Mouse (Mus musculus) G1E (cell line): ENCODE measurements around the gene Gm10134. TPM values are rescaled to one million over a fixed set of nuclear protein-coding genes. Genes with fewer than 3 reads are reported as not detected.

Experiments
- ATAC-seq: 2 replicates; pipeline ENCODE4 v1.8.0; 2016; ENCODE audit warnings: mild to moderate bottlenecking; ENCODE audit not compliant: insufficient number of reproducible peaks, poor library complexity, low FRiP score, severe bottlenecking; ENCODE audit errors: extremely low read depth
- DNase-seq: peaks from one replicate; pipeline ENCODE4 v3.0.0; 2012; ENCODE audit warnings: low spot score
- H3K27me3 ChIP-seq: 2 replicates; pipeline ENCODE4 v1.6.1; 2012; ENCODE audit warnings: mild to moderate bottlenecking, low read length, inconsistent platforms; ENCODE audit not compliant: insufficient read depth
- H3K36me3 ChIP-seq: replicated peaks from 2 replicates; pipeline ENCODE3; 2012; ENCODE audit warnings: mild to moderate bottlenecking, inconsistent platforms
- H3K4me1 ChIP-seq: 2 replicates; pipeline ENCODE4 v1.6.1; 2012; ENCODE audit warnings: low read depth, low read length, inconsistent platforms, mixed read lengths; ENCODE audit not compliant: insufficient read depth
- H3K4me3 ChIP-seq: 2 replicates; pipeline ENCODE4 v1.5.1; 2012; ENCODE audit warnings: low read depth, mild to moderate bottlenecking, inconsistent platforms, low read length, moderate library complexity, mixed read lengths
- H3K9me3 ChIP-seq: replicated peaks from 2 replicates; pipeline ENCODE4 v1.6.1; 2012; ENCODE audit warnings: inconsistent platforms
- CTCF ChIP-seq: IDR thresholded peaks from 2 replicates; pipeline ENCODE4 v1.5.1; 2012; ENCODE audit warnings: low read depth, low read length, inconsistent platforms, mixed read lengths
- GATA1 ChIP-seq: IDR thresholded peaks from 2 replicates; pipeline ENCODE4 v1.6.1; 2012; ENCODE audit warnings: borderline replicate concordance, low read length, inconsistent platforms, mixed read lengths
- GATA2 ChIP-seq: IDR thresholded peaks from 2 replicates; pipeline ENCODE4 v1.6.1; 2012; ENCODE audit warnings: low read depth, low read length, inconsistent platforms, borderline replicate concordance
- POLR2AphosphoS5 ChIP-seq: IDR thresholded peaks from 2 replicates; pipeline ENCODE4 v1.6.1; 2012; ENCODE audit warnings: low read depth, low read length, inconsistent platforms; ENCODE audit not compliant: insufficient replicate concordance
- TAL1 ChIP-seq: conservative IDR thresholded peaks from 2 replicates; pipeline ENCODE4 v1.6.1; 2012; ENCODE audit warnings: low read depth, low read length, inconsistent platforms, mixed read lengths
- polyA plus RNA-seq: library from polyadenylated mRNA; stranded (reverse); fragments of >175 nt; gene quantifications from 2 replicates; pipeline ENCODE4 v1.2.3, GENCODE M21; 2012
- total RNA-seq, 2 experiments: library from RNA; stranded (forward) in 1 of 2; stranded (reverse) in 1 of 2; fragments of 200-1000 nt in 1 of 2; fragments of >200 nt in 1 of 2; fragmentation: Nextera tagmentation in 1 of 2; gene quantifications; 2 replicates each; pipeline ENCODE4 v1.2.3; 2014 to 2017

Gene Gm10134
- total and polyA plus RNA-seq, 3 experiments = not detected

DNA sequence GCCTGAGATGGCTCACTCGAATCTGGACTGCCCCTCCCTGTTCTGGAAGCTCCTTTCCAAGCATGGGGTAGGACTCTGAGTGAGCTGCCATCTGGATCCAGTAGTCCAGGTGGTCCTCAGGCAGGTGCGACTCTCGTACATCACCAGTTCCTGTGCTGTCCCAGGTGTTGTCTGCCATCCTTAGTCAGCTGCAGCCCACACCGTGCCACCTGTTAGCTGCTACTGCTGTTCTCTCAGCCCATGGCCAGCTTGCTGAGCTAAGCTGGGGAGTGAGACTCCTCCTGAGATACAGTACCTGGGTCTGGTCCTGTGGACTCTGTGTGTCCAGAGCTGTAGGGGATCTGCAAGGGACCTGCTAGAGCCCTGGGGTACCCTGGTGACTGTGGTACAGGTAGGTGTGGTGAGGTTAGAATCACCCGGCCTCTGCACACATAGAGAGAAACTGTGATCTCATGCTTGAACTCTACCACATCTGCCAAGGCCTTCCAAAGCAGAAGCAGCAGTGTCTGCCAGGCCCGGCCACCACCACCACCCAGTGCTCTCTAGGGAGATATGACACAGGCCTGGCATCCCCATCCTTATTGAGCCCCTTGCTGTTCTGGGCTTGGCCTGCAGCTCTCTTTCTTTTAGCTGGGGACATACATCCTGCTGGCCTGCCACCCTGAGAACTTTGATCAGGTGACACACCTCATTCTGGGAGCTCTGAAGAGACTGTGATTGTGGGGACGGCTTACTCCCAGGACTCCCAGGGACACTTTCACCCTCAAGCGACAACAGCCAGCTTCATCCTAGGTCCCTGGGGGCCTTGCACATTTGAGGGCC, 32.3 kb downstream of the Gm10134 start:
- no peaks in the 10 kb centered on the region for H3K36me3 ChIP-seq
- ATAC-seq = no peak
- TF ChIP-seq POLR2AphosphoS5 (no peak), GATA1 (no peak), GATA2 (no peak), TAL1 (no peak), CTCF (no peak)
- peaks cover 62% of the 10 kb centered on the region for H3K27me3 ChIP-seq
- DNase-seq = no peak
- H3K4me1 ChIP-seq = peaks cover 4% of the 10 kb centered on the region
- H3K9me3 ChIP-seq = no peaks in the 10 kb centered on the region
- no peak overlapping the region for H3K4me3 ChIP-seq

DNA sequence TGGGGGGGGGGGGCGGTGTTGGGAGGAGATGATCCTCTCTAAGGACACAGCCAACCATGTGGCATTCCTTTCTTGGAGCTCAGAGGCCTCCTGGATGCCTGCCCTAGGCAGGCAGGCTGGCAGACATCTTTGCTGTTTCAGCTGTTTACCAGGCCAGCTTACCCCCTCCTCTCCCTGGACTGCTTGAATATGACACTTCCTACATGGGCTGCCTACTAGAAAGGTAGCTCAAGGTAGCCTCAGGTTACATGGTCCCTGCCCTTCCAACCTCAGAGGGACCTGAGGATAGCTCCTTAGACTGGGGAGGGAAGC, 32.9 kb downstream of the Gm10134 start:
- Histone ChIP-seq H3K4me1 (no peaks in the 10 kb centered on the region), H3K9me3 (no peaks in the 10 kb centered on the region), H3K4me3 (no peak overlapping the region), H3K36me3 (no peaks in the 10 kb centered on the region), H3K27me3 (peaks cover 62% of the 10 kb centered on the region)
- TF ChIP-seq CTCF (no peak), GATA2 (no peak), POLR2AphosphoS5 (no peak), GATA1 (no peak), TAL1 (no peak)
- ATAC-seq = no peak
- no peak for DNase-seq

DNA sequence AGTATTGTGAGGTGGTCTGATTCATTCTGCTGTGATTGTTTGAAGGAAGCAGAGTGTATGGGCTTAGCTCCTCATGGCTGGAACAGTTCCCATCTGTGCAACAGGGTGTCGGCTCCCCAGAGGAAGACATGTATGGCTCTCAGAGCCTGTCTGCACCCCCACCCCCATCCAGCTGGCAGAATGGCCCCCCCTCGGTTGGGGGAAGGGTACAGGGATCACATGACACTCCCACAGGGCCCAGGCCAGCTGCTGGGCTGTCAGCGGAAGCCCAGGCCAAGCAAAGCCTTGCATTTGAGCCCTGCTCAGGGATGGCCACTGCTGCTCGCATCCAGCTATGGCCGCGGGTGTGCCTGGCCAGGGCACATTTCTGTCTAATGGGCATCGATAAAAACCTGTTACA, 33.3 kb downstream of the Gm10134 start:
- Histone ChIP-seq H3K36me3 (no peaks in the 10 kb centered on the region), H3K4me3 (no peak overlapping the region), H3K27me3 (peaks cover 62% of the 10 kb centered on the region), H3K9me3 (no peaks in the 10 kb centered on the region), H3K4me1 (no peaks in the 10 kb centered on the region)
- ATAC-seq (no peak), DNase-seq (no peak)
- TF ChIP-seq POLR2AphosphoS5 (no peak), GATA2 (no peak), TAL1 (no peak), CTCF (no peak), GATA1 (no peak)

DNA sequence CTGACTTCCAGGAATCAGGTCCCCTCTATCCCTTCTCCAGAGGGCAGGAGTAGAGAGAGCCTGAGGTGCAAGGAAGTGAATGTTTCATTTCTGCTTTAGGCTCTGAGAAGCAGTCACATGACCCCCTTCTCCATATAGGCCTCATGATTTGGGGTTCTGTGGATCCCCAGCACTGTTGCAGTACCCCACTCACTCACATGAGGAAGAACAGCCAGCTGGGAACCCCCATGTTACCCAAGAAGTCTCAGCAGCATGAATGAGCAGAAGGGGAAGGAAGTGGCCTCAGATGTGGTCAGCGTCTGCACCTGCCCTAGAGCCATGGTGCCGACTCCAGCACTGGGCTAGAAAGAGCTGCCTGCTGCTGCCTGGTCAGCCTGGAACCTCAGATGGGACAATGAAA, 34.1 kb downstream of the Gm10134 start:
- DNase-seq = no peak
- no peak for ATAC-seq
- TF ChIP-seq POLR2AphosphoS5 (no peak), GATA1 (no peak), GATA2 (no peak), CTCF (no peak), TAL1 (no peak)
- no peaks in the 10 kb centered on the region for H3K9me3 ChIP-seq
- no peak overlapping the region for H3K4me3 ChIP-seq
- H3K27me3 ChIP-seq = peaks cover 59% of the 10 kb centered on the region
- no peaks in the 10 kb centered on the region for H3K4me1 ChIP-seq
- H3K36me3 ChIP-seq = no peaks in the 10 kb centered on the region

DNA sequence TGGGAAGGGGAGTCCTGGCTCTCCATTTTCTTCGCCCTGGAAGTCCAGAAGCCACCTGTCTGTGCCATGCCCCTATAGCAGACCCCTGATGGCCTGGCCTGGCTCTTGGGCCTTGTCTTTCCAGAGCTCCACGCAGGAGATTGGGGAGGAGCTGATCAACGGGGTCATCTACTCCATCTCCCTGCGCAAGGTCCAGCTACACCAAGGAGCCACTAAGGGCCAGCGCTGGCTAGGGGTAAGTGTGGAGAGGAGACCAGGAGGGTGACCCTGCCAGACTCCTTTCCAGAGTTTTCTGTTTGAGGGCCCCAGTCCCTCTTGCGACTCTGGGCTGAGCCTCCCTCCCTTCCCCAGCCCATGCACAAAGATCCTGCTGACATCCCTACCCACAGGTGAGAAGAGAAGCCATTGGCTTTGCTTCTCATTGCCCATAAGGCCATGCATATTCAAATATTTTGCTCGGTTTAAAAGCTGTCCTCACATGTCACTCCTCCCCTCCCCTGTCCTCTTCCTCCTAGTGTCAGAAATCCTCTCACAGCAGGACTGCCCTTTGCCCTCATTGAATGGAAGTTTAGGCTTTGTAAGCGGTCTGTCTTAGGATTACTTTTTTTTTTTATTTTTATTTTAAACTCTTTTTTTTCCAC, 34.8 kb downstream of the Gm10134 start:
- H3K27me3 ChIP-seq = peaks cover 61% of the 10 kb centered on the region
- no peak for ATAC-seq
- H3K4me3 ChIP-seq = no peak overlapping the region
- H3K4me1 ChIP-seq = no peaks in the 10 kb centered on the region
- DNase-seq = no peak
- H3K9me3 ChIP-seq = no peaks in the 10 kb centered on the region
- TF ChIP-seq GATA1 (no peak), CTCF (no peak), GATA2 (no peak), POLR2AphosphoS5 (no peak), TAL1 (no peak)
- H3K36me3 ChIP-seq = no peaks in the 10 kb centered on the region

DNA sequence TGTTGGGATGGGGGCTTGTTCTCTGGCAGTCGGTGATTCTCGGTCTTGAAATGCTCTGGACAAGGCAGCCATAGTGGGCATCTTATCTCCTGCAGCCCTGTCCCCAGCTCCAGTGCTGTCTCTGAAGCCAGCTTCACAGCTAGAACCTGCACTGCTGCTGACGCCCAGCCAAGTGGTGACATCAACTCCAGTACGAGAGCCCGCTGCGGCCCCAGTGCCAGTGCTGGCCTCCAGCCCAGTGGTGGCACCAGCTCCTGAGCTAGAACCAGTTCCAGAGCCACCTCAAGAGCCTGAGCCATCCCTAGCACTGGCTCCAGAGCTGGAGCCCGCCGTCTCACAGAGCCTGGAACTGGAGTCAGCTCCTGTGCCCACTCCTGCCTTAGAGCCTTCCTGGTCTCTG, 38.0 kb downstream of the Gm10134 start:
- DNase-seq (no peak), ATAC-seq (no peak)
- H3K36me3 ChIP-seq = no peaks in the 10 kb centered on the region
- TF ChIP-seq TAL1 = no peak
- peaks cover 73% of the 10 kb centered on the region for H3K27me3 ChIP-seq
- H3K4me3 ChIP-seq = no peak overlapping the region
- H3K4me1 ChIP-seq = 0 out of 2 replicates have a peak, but pooled peaks cover 2% of the 10 kb centered on the region
- H3K9me3 ChIP-seq = no peaks in the 10 kb centered on the region

DNA sequence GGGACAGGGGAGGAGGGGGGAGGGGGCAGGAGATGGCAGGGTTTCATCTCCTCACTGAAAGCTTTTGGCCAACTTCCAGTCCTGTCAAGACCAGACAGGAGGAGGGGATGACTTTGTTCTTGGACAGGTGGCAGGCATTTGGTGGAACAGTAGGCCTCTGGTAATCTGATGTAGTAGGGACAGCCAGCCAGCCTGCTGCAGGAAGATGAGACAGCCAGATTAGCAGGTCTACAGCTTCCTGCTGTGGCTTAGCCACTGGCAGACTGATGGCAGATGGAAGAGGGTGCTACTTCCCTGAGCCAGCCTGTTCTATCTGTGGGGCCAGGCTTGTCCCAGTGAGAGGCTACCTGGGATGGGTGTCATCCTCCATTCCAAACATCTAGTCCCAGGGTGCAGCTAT, 40.1 kb downstream of the Gm10134 start:
- Histone ChIP-seq H3K36me3 (no peaks in the 10 kb centered on the region), H3K4me3 (no peak overlapping the region), H3K9me3 (no peaks in the 10 kb centered on the region), H3K27me3 (peaks cover 76% of the 10 kb centered on the region), H3K4me1 (0 out of 2 replicates have a peak, but pooled peaks cover 2% of the 10 kb centered on the region)
- DNase-seq (no peak), ATAC-seq (no peak)
- TF ChIP-seq TAL1 (no peak), GATA2 (no peak), GATA1 (no peak), POLR2AphosphoS5 (no peak), CTCF (no peak)
